Mouse (Mus musculus) subcutaneous adipose tissue, adult 2 months (tissue): ENCODE measurements around the gene Far1. TPM values are rescaled to one million over a fixed set of nuclear protein-coding genes. Genes with fewer than 3 reads are reported as not detected.

Source experiments
- polyA plus RNA-seq: library from polyadenylated mRNA; depleted of rRNA; stranded (reverse); fragments of >200 nt; gene quantifications from 2 replicates; pipeline ENCODE4 v1.2.3, GENCODE M21; 2012; ENCODE audit warnings: low replicate concordance; rRNA removed

Gene Far1
- 8.5 and 19.9 TPM in 2 replicates for polyA plus RNA-seq

DNA sequence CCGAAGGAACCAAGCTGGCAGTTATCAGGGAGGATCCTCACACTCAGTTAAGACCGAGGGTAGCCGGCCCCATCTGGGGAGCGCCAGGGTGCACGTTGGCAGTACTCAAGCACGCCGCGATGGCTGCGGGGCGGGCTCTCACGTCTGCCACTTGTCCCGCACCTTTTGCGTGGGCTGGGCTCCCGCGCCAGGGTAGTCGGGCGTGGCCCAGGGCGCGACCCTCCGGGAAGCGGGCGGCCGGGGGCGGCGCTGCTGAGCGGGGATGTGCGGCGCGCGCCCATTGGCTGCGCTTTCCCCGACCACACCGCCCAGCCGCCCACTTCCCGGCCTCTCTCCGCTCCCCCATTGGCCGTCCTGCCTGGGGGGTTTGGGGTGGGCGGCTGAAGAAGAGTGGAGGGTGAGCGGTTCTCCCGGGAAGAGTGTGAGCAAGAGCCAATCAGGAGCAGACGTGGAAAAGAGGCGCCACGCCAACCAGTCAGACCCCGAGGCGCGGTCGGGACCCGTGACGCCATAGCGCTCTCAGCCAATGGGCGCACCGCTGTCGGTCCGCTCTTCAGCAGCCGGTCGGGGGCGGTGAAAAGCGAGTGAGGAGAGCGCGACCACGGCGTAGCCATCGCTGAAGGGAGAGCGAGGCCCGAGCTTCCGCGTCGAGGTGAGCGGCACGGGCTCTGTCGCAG, at the start of gene Far1:
Gene Far1 (plus strand): TSS at position 549 of the 677 bp plus-strand sequence.

Other genes starting within 250 kb of the Far1 start
- 13.0 and 15.0 TPM in 2 replicates for gene Btbd10, start 144.4 kb upstream of the Far1 start, polyA plus RNA-seq
- not detected in 2 replicates for gene Pth, start 125.3 kb upstream of the Far1 start, polyA plus RNA-seq